Mouse (Mus musculus) limb, embryonic 13.5 days (tissue): ENCODE measurements around the gene Tmem260. TPM values are rescaled to one million over a fixed set of nuclear protein-coding genes. Genes with fewer than 3 reads are reported as not detected.
A peak's percentile ranks its signal among the peaks of the same experiment; 100 is the strongest.

ENCODE experiments used
- ATAC-seq: fragments of 200-750 bp; cut with Nextera tagmentation; 2 replicates; pipeline ENCODE4 v1.8.0; 2017; ENCODE audit warnings: low read depth, moderate number of reproducible peaks, moderate TSS enrichment; ENCODE audit not compliant: low FRiP score
- H3K27ac ChIP-seq: fragments of 300-500 bp; sonication (generic); 2 replicates; pipeline ENCODE4 v1.5.1; 2015; ENCODE audit warnings: inconsistent platforms, mild to moderate bottlenecking, moderate library complexity
- H3K27me3 ChIP-seq: fragments of 300-500 bp; sonication (generic); 2 replicates; pipeline ENCODE4 v1.6.1; 2015; ENCODE audit warnings: mild to moderate bottlenecking, inconsistent platforms
- H3K36me3 ChIP-seq: fragments of 300-500 bp; sonication (generic); 2 replicates; pipeline ENCODE4 v1.6.1; 2015; ENCODE audit warnings: inconsistent platforms, mild to moderate bottlenecking, moderate library complexity
- H3K4me1 ChIP-seq: fragments of 300-500 bp; sonication (generic); 2 replicates; pipeline ENCODE4 v1.6.1; 2015; ENCODE audit warnings: inconsistent platforms
- H3K4me2 ChIP-seq: fragments of 300-500 bp; sonication (generic); replicated peaks from 2 replicates; pipeline ENCODE4 v1.6.1; 2015; ENCODE audit warnings: inconsistent platforms, mild to moderate bottlenecking, moderate library complexity
- H3K4me3 ChIP-seq: fragments of 300-500 bp; sonication (generic); 2 replicates; pipeline ENCODE4 v1.5.1; 2015; ENCODE audit warnings: moderate library complexity, mild to moderate bottlenecking, inconsistent platforms
- H3K9ac ChIP-seq: fragments of 300-500 bp; sonication (generic); 2 replicates; pipeline ENCODE4 v1.6.1; 2015; ENCODE audit warnings: mild to moderate bottlenecking, inconsistent platforms
- H3K9me3 ChIP-seq: fragments of 300-500 bp; sonication (generic); 2 replicates; pipeline ENCODE4 v1.6.1; 2016; ENCODE audit warnings: inconsistent platforms
- WGBS: fragments of 180-500 bp; shearing (Covaris S2); methylation state at CpG from one replicate; pipeline ENCODE4 v1.1.7; 2015; 5-methylcytosine and 5-hydroxymethylcytosine counted together
- polyA plus RNA-seq: library from polyadenylated mRNA; unstranded; fragments of >200 nt; fragmentation: Nextera tagmentation; extraction: Ambion mirVana; gene quantifications from 2 replicates; pipeline ENCODE4 v1.2.1, GENCODE M21; 2015

Gene Tmem260
- polyA plus RNA-seq, 1 experiment from 2014 or later, result 28.2 TPM

DNA sequence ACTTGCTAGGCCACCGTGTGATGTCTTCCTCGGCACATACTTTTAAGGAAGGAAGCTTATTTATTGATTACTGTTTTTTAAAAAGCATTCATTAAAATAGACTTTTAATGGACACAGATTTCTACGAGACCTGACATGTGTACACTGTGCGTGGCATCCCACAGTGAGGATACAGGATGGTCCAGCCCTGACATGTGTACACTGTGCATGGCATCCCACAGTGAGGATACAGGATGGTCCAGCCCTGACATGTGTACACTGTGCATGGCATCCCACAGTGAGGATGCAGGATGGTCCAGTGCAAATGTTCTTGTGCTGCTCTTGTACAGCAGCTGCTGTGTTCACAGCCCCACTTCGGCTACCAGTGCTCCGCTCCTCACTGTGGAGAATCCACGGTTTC lies 56.6 kb downstream of the Tmem260 start:
- no peaks in the 10 kb centered on the region for H3K27me3 ChIP-seq
- no peak for ATAC-seq
- H3K9me3 ChIP-seq, result no peaks in the 10 kb centered on the region
- 87% methylated on average over 7 of the region's 7 CpGs for WGBS
- H3K4me1 ChIP-seq, result no peaks in the 10 kb centered on the region
- H3K36me3 ChIP-seq, result peaks cover 31% of the 10 kb centered on the region
- H3K4me2 ChIP-seq, result no peak overlapping the region
- no peak overlapping the region for H3K4me3 ChIP-seq
- H3K27ac ChIP-seq, result no peak overlapping the region
- no peak overlapping the region for H3K9ac ChIP-seq

DNA sequence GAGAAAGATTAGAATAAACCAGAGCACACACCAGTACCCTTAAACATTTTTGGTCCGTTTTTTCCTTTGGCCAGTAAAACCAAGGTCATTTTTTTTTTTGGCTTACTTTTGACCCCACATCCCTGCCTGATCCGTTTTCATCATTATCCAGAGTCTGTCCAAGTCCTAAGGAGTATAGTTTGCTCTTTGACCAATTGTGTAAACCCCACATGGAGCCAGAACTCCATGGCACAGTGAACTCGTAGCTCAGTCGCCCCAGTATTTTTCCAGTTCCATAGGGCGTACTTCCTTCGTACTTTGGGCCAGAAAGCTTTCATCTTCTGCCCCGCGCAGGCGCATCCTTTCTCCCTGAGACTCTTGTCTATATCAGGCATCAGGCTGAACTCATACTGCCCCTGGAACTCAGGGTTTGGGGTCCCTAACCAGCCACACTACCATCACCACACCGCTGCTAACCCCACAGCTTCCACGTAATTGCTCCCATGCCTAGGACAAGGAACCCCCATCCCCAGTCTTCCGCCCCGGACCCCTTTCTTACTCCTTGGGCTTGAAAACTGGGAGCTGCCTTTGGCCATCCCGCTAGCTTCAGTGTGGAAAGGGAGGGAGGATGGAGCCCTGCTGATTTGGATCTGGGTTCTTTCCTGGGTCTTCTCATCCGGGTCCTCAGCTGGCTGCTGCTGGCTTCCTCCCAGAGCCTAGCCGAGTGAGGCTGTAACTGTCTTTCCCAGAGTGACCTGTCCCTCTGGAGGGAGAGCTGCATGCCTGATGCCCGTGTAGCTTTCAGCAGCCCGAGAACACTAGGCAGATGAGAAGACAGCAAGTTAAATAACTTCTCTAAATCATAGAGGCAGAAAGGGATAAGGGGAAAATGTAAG lies 58.0 kb downstream of the Tmem260 start:
- no peak for ATAC-seq
- Histone ChIP-seq H3K27ac (no peak overlapping the region), H3K9me3 (no peaks in the 10 kb centered on the region), H3K4me3 (no peak overlapping the region), H3K9ac (0 out of 2 replicates have a peak overlapping the region, but pooled peaks have one; percentile 19), H3K4me1 (no peaks in the 10 kb centered on the region), H3K36me3 (peaks cover 30% of the 10 kb centered on the region), H3K4me2 (no peak overlapping the region), H3K27me3 (no peaks in the 10 kb centered on the region)
- 42% methylated on average over 18 of the region's 18 CpGs for WGBS

DNA sequence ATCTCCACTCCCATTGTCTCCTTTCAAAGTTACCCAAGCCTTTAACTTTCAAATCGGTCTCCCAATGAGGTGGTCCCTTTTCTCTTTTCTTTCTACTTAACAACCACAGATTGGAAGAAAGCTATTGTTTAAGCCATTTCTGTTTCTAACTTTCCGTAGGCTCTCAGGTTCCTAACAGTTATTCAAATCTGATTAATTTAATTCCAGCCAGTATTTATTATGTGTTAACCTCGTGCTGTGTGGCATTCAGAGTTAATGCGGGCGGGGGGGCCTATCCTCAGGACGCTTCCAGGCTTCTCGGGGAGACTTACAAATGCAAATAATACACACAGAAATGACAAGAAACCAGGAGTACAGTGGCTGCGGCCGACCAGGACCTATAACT lies 58.6 kb downstream of the Tmem260 start:
- 43% methylated on average over 9 of the region's 9 CpGs for WGBS
- Histone ChIP-seq H3K27me3 (no peaks in the 10 kb centered on the region), H3K9ac (no peak overlapping the region), H3K4me1 (no peaks in the 10 kb centered on the region), H3K9me3 (no peaks in the 10 kb centered on the region), H3K27ac (no peak overlapping the region), H3K36me3 (peaks cover 33% of the 10 kb centered on the region), H3K4me2 (no peak overlapping the region), H3K4me3 (no peak overlapping the region)
- no peak for ATAC-seq

DNA sequence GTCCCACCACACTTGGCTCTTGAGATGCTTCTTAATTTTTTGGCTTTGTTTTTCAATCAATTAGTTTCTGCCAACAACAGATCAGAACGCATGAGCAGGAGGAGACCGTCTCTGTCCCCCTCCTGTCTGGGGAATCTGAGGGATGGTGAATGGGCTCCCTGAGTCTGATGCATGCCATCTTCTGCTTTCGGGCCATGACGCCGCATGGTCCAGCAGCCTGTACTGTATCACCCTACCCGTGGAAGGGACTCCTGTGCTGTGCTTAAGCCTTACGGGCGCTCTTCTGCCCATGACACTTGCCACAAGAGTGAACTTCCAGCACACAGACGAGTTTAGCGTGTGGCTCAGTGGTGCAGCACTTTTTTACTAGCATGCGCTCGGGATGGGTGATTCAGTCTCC lies 59.7 kb downstream of the Tmem260 start:
- Histone ChIP-seq H3K27me3 (no peaks in the 10 kb centered on the region), H3K27ac (no peak overlapping the region), H3K4me1 (no peaks in the 10 kb centered on the region), H3K36me3 (peaks cover 38% of the 10 kb centered on the region), H3K9ac (no peak overlapping the region), H3K4me3 (no peak overlapping the region), H3K4me2 (no peak overlapping the region), H3K9me3 (no peaks in the 10 kb centered on the region)
- no peak for ATAC-seq
- 94% methylated on average over 12 of the region's 12 CpGs for WGBS

DNA sequence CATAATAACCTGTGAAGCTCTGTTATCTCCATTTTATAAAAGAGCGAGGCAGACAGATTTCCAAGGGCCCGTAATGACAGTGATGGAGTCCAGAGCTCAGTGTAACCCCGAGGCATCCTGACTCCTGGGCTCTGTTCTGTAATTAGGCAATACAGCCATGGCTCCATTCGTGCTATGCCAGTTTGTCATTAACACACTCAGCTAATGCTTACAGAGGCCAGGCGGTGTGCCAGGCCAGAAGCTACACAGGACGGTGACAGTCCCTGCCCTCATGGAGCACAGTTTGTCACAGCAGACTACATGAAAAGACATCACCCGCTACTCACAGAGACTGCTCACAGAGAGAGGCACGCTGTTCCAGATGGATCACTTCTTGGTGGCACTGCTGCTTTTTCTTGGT lies 61.5 kb downstream of the Tmem260 start:
- no peak for ATAC-seq
- H3K4me2 ChIP-seq, result no peak overlapping the region
- no peaks in the 10 kb centered on the region for H3K27me3 ChIP-seq
- H3K27ac ChIP-seq, result no peak overlapping the region
- H3K9ac ChIP-seq, result no peak overlapping the region
- H3K9me3 ChIP-seq, result no peaks in the 10 kb centered on the region
- peaks cover 47% of the 10 kb centered on the region for H3K36me3 ChIP-seq
- no peaks in the 10 kb centered on the region for H3K4me1 ChIP-seq
- no peak overlapping the region for H3K4me3 ChIP-seq
- WGBS, result 65% methylated on average over 8 of the region's 8 CpGs

DNA sequence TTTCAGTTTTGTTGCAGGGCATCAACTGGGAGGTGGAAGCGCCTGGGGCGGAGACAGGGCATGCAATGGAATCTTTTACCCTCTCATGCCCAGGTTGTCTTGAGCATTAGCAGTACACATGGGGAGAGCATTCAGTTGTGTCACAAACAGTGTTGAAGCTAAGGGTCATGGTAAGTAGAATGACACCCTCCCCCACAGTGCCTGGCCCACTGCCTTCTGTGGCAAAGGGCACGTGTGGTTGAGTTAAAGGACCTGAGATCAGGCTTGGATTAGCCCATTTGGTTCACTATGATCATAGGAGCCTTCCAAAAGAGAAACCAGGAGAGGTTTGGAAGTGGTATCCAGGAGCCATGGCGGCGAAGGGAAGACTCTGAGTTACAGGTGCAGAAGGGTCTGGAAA lies 63.2 kb downstream of the Tmem260 start:
- H3K36me3 ChIP-seq, result peaks cover 47% of the 10 kb centered on the region
- H3K4me1 ChIP-seq, result no peaks in the 10 kb centered on the region
- no peak overlapping the region for H3K9ac ChIP-seq
- no peaks in the 10 kb centered on the region for H3K27me3 ChIP-seq
- H3K27ac ChIP-seq, result no peak overlapping the region
- WGBS, result 92% methylated on average over 5 of the region's 5 CpGs
- H3K9me3 ChIP-seq, result no peaks in the 10 kb centered on the region
- ATAC-seq, result no peak
- no peak overlapping the region for H3K4me2 ChIP-seq
- no peak overlapping the region for H3K4me3 ChIP-seq

DNA sequence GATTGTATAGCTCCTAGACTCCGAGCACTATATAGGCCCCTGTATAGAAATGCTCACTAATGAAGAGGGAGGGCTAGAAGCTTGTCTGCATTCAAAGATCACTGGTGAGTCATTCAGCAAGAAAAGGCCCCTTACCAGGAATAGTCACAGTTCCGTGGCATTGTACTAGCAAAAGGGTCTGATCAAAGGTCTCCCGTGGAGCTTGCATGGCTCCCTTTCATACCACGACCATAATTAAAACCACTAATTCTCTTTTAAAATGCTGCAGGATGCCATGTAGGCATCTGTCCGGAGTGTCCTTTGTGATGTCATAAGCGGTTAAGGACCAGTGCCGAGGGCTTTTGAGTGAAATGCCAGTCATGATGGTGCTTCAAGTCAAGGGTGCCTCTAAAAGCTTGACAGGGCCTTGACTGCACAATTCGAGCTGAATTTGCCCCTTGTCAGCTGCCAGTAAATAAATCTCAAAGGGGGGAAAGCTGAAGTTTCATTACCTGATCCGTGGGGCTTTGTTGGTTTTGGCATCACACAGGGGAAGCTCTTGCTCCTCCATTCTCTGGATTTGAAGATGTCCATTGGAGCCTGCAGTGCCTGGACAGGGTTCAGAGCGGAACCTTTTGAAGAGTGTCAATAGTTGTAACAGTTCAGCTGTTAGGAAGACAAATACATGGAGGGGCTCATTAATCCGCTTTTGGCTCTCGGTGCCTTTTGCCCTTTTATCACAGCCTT lies 67.3 kb downstream of the Tmem260 start:
- Histone ChIP-seq H3K36me3 (peaks cover 31% of the 10 kb centered on the region), H3K9ac (no peak overlapping the region), H3K4me2 (no peak overlapping the region), H3K27ac (no peak overlapping the region), H3K9me3 (no peaks in the 10 kb centered on the region), H3K27me3 (no peaks in the 10 kb centered on the region), H3K4me3 (no peak overlapping the region), H3K4me1 (no peaks in the 10 kb centered on the region)
- no peak for ATAC-seq
- WGBS, result 58% methylated on average over 12 of the region's 12 CpGs

DNA sequence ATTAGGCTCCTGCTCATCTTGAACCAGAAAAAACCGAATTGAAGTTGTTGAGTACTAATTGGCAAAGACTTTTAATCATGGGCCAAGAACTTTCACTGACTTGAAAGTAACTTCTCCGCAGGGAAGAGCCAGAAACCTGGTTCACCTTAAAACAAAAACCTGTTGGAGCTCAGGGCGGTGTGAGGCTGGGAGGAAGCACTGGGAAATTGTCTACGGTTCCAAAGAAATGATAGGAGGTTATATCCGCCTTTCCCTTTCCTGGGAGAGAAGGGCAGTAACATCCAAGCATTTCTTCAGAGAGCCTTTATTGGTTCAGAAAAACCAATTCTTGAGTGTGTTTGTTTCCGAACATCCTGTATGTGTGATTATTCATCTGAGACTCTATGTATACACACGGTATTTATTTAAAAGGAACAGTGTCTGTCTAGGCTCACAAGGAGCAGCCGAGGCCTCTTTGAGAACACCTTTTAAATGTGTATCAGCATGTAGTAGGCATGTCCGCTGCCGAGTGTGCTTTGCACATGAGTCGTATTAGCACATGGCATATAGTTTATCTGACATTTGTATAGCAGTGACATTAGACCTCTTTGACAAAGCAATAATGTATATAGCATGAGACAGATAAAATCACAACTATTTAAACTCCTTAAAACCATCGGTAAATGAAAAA lies 68.0 kb downstream of the Tmem260 start:
- no peaks in the 10 kb centered on the region for H3K27me3 ChIP-seq
- H3K9me3 ChIP-seq, result no peaks in the 10 kb centered on the region
- H3K4me1 ChIP-seq, result no peaks in the 10 kb centered on the region
- ATAC-seq, result no peak
- H3K4me3 ChIP-seq, result no peak overlapping the region
- 83% methylated on average over 12 of the region's 12 CpGs for WGBS
- H3K9ac ChIP-seq, result no peak overlapping the region
- no peak overlapping the region for H3K27ac ChIP-seq
- H3K4me2 ChIP-seq, result no peak overlapping the region
- peaks cover 25% of the 10 kb centered on the region for H3K36me3 ChIP-seq

DNA sequence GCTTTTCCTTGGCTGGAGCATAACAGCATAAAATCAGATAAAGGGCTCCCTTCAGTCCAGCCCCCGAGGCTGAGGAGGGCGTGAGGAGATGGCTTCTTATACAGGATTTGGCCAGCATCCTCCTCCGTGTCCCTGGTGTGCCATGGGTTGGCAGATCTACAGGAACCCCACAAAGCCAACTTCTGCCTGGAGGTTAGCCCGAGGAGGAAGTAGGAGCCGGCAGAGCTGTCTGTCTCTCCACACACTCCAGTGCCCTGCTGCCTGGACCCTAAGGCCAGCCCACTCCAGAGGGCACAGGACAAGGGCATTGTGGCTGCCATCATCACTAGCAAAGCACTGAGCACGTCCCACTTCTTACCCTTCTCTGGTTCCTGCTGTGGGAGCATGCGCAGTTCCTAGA lies 68.7 kb downstream of the Tmem260 start:
- H3K27ac ChIP-seq, result no peak overlapping the region
- H3K4me3 ChIP-seq, result no peak overlapping the region
- H3K4me1 ChIP-seq, result no peaks in the 10 kb centered on the region
- H3K36me3 ChIP-seq, result peaks cover 18% of the 10 kb centered on the region
- H3K9ac ChIP-seq, result no peak overlapping the region
- H3K27me3 ChIP-seq, result no peaks in the 10 kb centered on the region
- H3K9me3 ChIP-seq, result no peaks in the 10 kb centered on the region
- no peak for ATAC-seq
- WGBS, result 84% methylated on average over 7 of the region's 7 CpGs
- no peak overlapping the region for H3K4me2 ChIP-seq

DNA sequence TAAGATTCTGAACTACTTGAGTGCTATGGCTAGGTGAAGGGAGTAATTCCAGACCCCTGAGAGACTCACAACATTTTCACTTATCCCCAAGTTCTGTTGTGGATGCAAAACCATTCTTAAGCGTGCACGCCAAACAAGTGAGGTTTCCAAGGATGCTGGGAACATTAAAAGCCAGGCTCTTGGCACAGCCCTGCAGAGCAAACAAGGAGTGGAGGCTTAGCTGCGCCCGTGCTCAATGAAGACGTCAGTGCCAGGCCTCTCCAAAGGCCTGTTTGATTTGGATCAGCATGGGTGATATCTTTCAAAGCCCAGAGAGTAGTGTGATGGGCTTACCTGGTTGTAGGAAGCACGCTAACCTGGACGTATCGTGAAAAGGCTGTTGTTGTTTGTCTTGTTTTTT lies 69.6 kb downstream of the Tmem260 start:
- WGBS, result 84% methylated on average over 8 of the region's 8 CpGs
- no peak overlapping the region for H3K4me2 ChIP-seq
- peaks cover 9% of the 10 kb centered on the region for H3K36me3 ChIP-seq
- H3K9ac ChIP-seq, result no peak overlapping the region
- ATAC-seq, result no peak
- no peaks in the 10 kb centered on the region for H3K9me3 ChIP-seq
- no peak overlapping the region for H3K4me3 ChIP-seq
- H3K27ac ChIP-seq, result no peak overlapping the region
- H3K4me1 ChIP-seq, result no peaks in the 10 kb centered on the region
- no peaks in the 10 kb centered on the region for H3K27me3 ChIP-seq

DNA sequence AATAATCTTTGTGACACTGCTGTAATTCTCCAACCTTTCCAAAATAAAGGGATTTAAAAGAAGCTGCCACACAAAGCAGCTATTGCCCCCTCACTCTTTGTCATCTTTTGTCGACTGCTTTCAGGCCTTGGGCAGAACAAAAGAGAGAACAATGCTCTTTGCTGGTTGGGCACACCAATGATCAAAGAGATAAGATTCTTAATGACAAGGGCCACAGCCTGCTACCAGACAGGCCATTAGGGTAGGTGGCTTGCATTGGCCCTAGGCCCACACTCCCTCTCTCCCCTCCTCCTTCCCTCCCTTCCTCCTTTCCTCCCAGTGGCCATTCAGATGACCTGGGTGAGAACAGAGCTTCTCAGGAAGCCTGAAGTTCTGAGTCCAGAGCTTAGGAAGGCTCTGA lies 77.4 kb downstream of the Tmem260 start:
- no peaks in the 10 kb centered on the region for H3K36me3 ChIP-seq
- no peak overlapping the region for H3K4me3 ChIP-seq
- ATAC-seq, result no peak
- H3K9me3 ChIP-seq, result no peaks in the 10 kb centered on the region
- 45% methylated on average over 1 of the region's 1 CpGs for WGBS
- no peak overlapping the region for H3K9ac ChIP-seq
- H3K27me3 ChIP-seq, result no peaks in the 10 kb centered on the region
- no peak overlapping the region for H3K27ac ChIP-seq
- H3K4me2 ChIP-seq, result no peak overlapping the region
- H3K4me1 ChIP-seq, result no peaks in the 10 kb centered on the region

DNA sequence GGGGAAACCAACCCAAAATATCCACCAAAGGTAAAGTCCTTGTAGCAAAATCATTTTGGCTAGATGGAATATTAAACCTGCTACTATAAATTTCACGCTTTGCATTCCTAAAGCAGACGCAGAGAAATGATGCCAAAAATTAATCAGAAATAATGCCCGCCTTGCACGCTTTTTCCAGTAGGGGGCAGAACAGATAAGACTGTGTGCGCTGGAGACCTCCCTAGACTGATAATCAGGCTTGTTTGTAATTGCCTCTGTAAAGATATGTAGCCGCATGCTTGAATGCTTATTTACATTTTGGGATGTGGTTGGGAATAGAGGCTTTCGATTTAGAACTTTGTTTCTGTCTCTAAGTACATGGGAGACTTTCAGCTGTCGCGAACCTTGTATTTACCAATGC lies 78.2 kb downstream of the Tmem260 start:
- H3K9ac ChIP-seq, result no peak overlapping the region
- 46% methylated on average over 9 of the region's 9 CpGs for WGBS
- no peaks in the 10 kb centered on the region for H3K36me3 ChIP-seq
- no peaks in the 10 kb centered on the region for H3K9me3 ChIP-seq
- no peak overlapping the region for H3K4me3 ChIP-seq
- H3K27ac ChIP-seq, result no peak overlapping the region
- ATAC-seq, result no peak
- no peak overlapping the region for H3K4me2 ChIP-seq
- no peaks in the 10 kb centered on the region for H3K4me1 ChIP-seq
- H3K27me3 ChIP-seq, result no peaks in the 10 kb centered on the region
